Mouse (Mus musculus): Measurements from ENCODE around the gene Rpl6.
"Not testable (repeated sequence)": the region's sequence is repeated elsewhere in the genome, so short reads cannot be mapped to it uniquely, and the experiment has no call there.

- TF ChIP-seq POLR2A, CTCF (IDR thresholded peaks at IDR 0.05; ENCODE audit: extremely low read depth, insufficient read depth, low read length): not testable (repeated sequence)
These were observed 12.5 kb downstream of the Rpl6 start for GRCm38 (mm10) chr5:121216584-121217312.
